Mouse (Mus musculus): ENCODE measurements at regions not wholly inside any gene's neighbourhood (a gene's known extent, or its start where the extent isn't known, plus 50 kb on each side); places are given as distances from the start of the nearest gene placed in this dataset.
"Not testable (repeated sequence)": the region's sequence is repeated elsewhere in the genome, so short reads cannot be mapped to it uniquely, and the experiment has no call there.

GRCm38 (mm10) chr6:70215781-70216180 is 576.3 kb downstream of the Rpia start:
- H3K4me1 ChIP-seq (ENCODE audit: control insufficient read depth, insufficient read depth, low read length): not testable (repeated sequence)
- WGBS: 80% methylated on average over 3 of the region's 3 CpGs

More at GRCm38 (mm10) chr6:70215781-70216180, 576.3 kb downstream of the Rpia start:
- H3K9ac ChIP-seq (replicated peaks; ENCODE audit: low read depth, low read length); H3K27ac ChIP-seq (ENCODE audit: low read depth, low read length); H3K36me3 ChIP-seq (ENCODE audit: control insufficient read depth, insufficient read depth, low read length); H3K4me2 ChIP-seq (ENCODE audit: low read depth, low read length); H3K4me3 ChIP-seq (ENCODE audit: low read depth, low read length); ATAC-seq (ENCODE audit: low read depth); H3K27me3 ChIP-seq (ENCODE audit: control insufficient read depth, insufficient read depth, low read length); H3K9me3 ChIP-seq (ENCODE audit: control insufficient read depth, low read length): not testable (repeated sequence)
